Comparison of ENCODE assay signal across 15 mouse cellular contexts in the genomic region with DNA sequence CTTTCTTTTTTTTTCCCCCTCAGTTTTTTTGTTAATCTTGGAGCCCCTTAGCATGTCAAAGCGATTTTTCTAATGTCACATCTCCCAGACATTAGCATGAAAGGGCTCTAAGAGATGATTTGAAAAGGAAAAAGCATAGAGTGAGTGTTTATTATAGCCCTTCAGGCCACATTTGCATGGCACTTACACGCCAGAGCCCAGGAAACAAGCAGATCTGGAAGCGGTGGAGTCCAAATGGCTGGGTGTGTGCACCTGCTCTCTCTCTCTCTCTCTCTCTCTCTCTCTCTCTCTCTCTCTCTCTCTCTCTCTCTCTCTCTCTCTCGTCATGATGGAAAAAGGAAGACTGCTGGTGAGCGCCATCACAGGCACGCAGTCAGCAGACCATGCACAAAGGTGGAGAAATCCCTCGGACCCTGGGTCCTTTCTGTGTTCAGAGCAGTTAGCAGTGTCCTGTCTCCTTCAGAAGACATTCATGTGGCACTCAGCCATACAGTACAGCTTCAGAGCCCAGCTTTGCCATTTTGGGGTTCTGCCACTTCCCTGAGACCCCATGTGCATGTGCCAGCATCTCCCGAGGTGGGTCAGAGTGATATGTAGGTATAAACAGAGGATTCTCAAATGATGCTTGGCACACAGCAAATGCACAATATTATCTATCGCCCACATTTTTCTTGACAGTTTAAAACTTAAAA.
DNase-seq lines count a peak whose midpoint lies in the region; ATAC-seq and TF ChIP-seq lines count a peak whose summit lies in the region.
"Had no signal": no experiment of that assay in that cellular context is flagged by ENCODE, and none has a peak within 500 bp of the region (broad histone marks: within the 10 kb centered on the region; RNA-seq: fewer than 3 reads in every experiment).

No protein-coding gene starts in this region.

- no peak for DNase-seq in lung, postnatal 0 days (ENCODE audit: low spot score)
- no peak for DNase-seq in lung, postnatal 14 days
- peak; percentile 28 for DNase-seq in cerebellum, adult 9-11 months
- DNase-seq in forebrain, postnatal 0 days = peak; percentile 41
- no peak for DNase-seq in kidney, postnatal 25 days
- no peak for DNase-seq in urinary bladder, postnatal 10 days (ENCODE audit: low spot score)
- DNase-seq: gastrocnemius, postnatal 25 days; heart, postnatal 36 days had no signal

- no peak overlapping the region for H3K4me2 ChIP-seq in lung, postnatal 0 days (replicated peaks; ENCODE audit: low read depth, low read length)
- H3K4me2 ChIP-seq in forebrain, postnatal 0 days (ENCODE audit: low read depth) = no peak overlapping the region
- H3K4me2 ChIP-seq in neural tube, embryonic 14.5 days (ENCODE audit: low read depth, low read length) = no peak overlapping the region
- H3K4me2 ChIP-seq: heart, embryonic 11.5 days; liver, embryonic 12.5 days; lung, embryonic 15.5 days had no signal

- no peaks in the 10 kb centered on the region for H3K36me3 ChIP-seq in lung, postnatal 0 days (ENCODE audit: insufficient read depth, low read length)
- H3K36me3 ChIP-seq in forebrain, postnatal 0 days (ENCODE audit: insufficient read depth) = no peaks in the 10 kb centered on the region
- H3K36me3 ChIP-seq in neural tube, embryonic 14.5 days (ENCODE audit: control insufficient read depth, insufficient read depth, low read length) = no peaks in the 10 kb centered on the region
- H3K36me3 ChIP-seq: liver, embryonic 12.5 days; lung, embryonic 15.5 days had no signal

- no peak for TF ChIP-seq EP300 in lung, postnatal 0 days (IDR thresholded peaks at IDR 0.05)

- H3K4me1 ChIP-seq in lung, postnatal 0 days (ENCODE audit: insufficient read depth, low read depth, low read length) = peaks cover 25% of the 10 kb centered on the region
- 0 out of 2 replicates have a peak, but pooled peaks cover 3% of the 10 kb centered on the region for H3K4me1 ChIP-seq in forebrain, postnatal 0 days (ENCODE audit: insufficient read depth)
- H3K4me1 ChIP-seq in neural tube, embryonic 14.5 days (ENCODE audit: control insufficient read depth, insufficient read depth, low read length) = no peaks in the 10 kb centered on the region; the same call in 1 of the 2 replicates

- 69% methylated on average over 8 of the region's 9 CpGs for WGBS in lung, postnatal 0 days
- 51% methylated on average over 8 of the region's 9 CpGs for WGBS in forebrain, postnatal 0 days
- 52% methylated on average over 8 of the region's 9 CpGs for WGBS in neural tube, embryonic 14.5 days

- H3K4me3 ChIP-seq in lung, postnatal 0 days (ENCODE audit: low read depth, low read length) = no peak overlapping the region
- H3K4me3 ChIP-seq in forebrain, postnatal 0 days (ENCODE audit: low read depth, low read length) = no peak overlapping the region
- H3K4me3 ChIP-seq in neural tube, embryonic 14.5 days (ENCODE audit: low read depth, low read length) = no peak overlapping the region
- H3K4me3 ChIP-seq: liver, embryonic 12.5 days; lung, embryonic 15.5 days; megakaryocyte, embryonic 14.5 days had no signal

- H3K27me3 ChIP-seq in lung, postnatal 0 days (replicated peaks; ENCODE audit: insufficient read depth, low read length) = no peaks in the 10 kb centered on the region; the same call in 1 of the 2 replicates
- H3K27me3 ChIP-seq in forebrain, postnatal 0 days (ENCODE audit: insufficient read depth, low read length) = peaks cover 21% of the 10 kb centered on the region
- H3K27me3 ChIP-seq in neural tube, embryonic 14.5 days (ENCODE audit: control insufficient read depth, insufficient read depth, low read length) = peaks cover 3% of the 10 kb centered on the region; the same call in 1 of the 2 replicates

- H3K27ac ChIP-seq in lung, postnatal 0 days (ENCODE audit: low read length) = peak overlapping the region; percentile 34
- H3K27ac ChIP-seq in forebrain, postnatal 0 days (ENCODE audit: low read depth, low read length) = no peak overlapping the region
- H3K27ac ChIP-seq in neural tube, embryonic 14.5 days (ENCODE audit: low read depth, low read length) = no peak overlapping the region
- H3K27ac ChIP-seq: liver, embryonic 12.5 days; lung, embryonic 15.5 days had no signal

- ATAC-seq in lung, postnatal 0 days = no peak
- ATAC-seq in forebrain, postnatal 0 days = peak; percentile 51
- ATAC-seq in neural tube, embryonic 14.5 days (ENCODE audit: low read depth) = peak; percentile 41; the same call in 1 of the 2 replicates
- ATAC-seq: CD4-positive, CD25-positive, alpha-beta regulatory T cell, adult 4 months; intestine, postnatal 0 days; liver, embryonic 12.5 days had no signal

- TF ChIP-seq CTCF in lung, postnatal 0 days (IDR thresholded peaks at IDR 0.05) = no peak
- no peak for TF ChIP-seq CTCF in forebrain, postnatal 0 days (IDR thresholded peaks at IDR 0.05; ENCODE audit: low read depth)

- H3K9ac ChIP-seq in lung, postnatal 0 days (replicated peaks; ENCODE audit: low read depth) = no peak overlapping the region
- no peak overlapping the region for H3K9ac ChIP-seq in forebrain, postnatal 0 days
- no peak overlapping the region for H3K9ac ChIP-seq in neural tube, embryonic 14.5 days (replicated peaks; ENCODE audit: low read depth, low read length)
- H3K9ac ChIP-seq: liver, embryonic 12.5 days; lung, embryonic 15.5 days had no signal

- H3K9me3 ChIP-seq in lung, postnatal 0 days (ENCODE audit: low read length) = no peaks in the 10 kb centered on the region
- H3K9me3 ChIP-seq in forebrain, postnatal 0 days (ENCODE audit: low read length) = no peaks in the 10 kb centered on the region
- no peaks in the 10 kb centered on the region for H3K9me3 ChIP-seq in neural tube, embryonic 14.5 days (ENCODE audit: control insufficient read depth, low read length)
- H3K9me3 ChIP-seq: liver, embryonic 12.5 days; lung, embryonic 15.5 days; megakaryocyte, embryonic 14.5 days had no signal

Comparison
In these comparisons a context has a peak if more than half of its experiments do, and no peak if none do; other contexts are left out.
1. DNase-seq: peak in cerebellum, adult 9-11 months (single experiment) and forebrain, postnatal 0 days (single experiment); none in lung, postnatal 0 days (single experiment), lung, postnatal 14 days (single experiment), kidney, postnatal 25 days (0 of 2) and urinary bladder, postnatal 10 days (single experiment).